Mouse (Mus musculus): Measurements from ENCODE around the gene Lsm5.

DNA sequence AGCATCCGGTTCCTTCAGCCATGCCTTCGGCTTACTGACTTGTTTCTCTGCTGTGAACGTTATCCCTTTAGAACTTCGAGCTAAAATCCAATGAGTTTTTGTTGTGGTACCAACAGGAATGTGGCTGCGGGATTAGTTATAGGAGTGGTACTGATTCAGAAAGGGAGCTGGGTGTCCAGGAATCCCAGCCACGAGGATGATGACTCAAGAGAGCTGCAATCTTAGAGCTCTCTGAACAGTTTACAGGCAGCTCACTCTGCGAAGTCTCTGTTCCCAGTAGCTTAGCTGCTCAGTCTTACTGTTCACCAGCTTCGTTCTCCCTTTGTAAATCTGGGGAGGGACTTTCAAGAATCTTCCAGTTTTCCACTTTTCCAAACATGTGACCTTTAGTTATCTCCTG, 49.1 kb downstream of the Lsm5 start:
- no peak for TF ChIP-seq CTCF (IDR thresholded peaks at IDR 0.05; ENCODE audit: extremely low read depth, insufficient read length, insufficient replicate concordance, low read depth, low read length)
- no peak for TF ChIP-seq POLR2A (IDR thresholded peaks at IDR 0.05; ENCODE audit: low read depth, low read length)

Measured in small intestine, adult 2 months (tissue).